Mouse (Mus musculus) embryonic facial prominence, embryonic 11.5 days (tissue): ENCODE measurements at regions not wholly inside any gene's neighbourhood (a gene's known extent, or its start where the extent isn't known, plus 50 kb on each side); places are given as distances from the start of the nearest gene placed in this dataset.
"Not testable (repeated sequence)": the region's sequence is repeated elsewhere in the genome, so short reads cannot be mapped to it uniquely, and the experiment has no call there.

Experiments used
- ATAC-seq: fragments of 200-750 bp; cut with Nextera tagmentation; replicated peaks from 2 replicates; pipeline ENCODE4 v1.8.0; 2017; ENCODE audit warnings: low read depth; ENCODE audit not compliant: insufficient number of reproducible peaks, low FRiP score, low TSS enrichment
- DNase-seq: peaks from one replicate; pipeline ENCODE4 v3.0.0-alpha.2; 2015; ENCODE audit warnings: low spot score
- H3K27ac ChIP-seq: fragments of 300-500 bp; sonication (generic); replicated peaks from 2 replicates; pipeline ENCODE4 v1.5.1; 2014; ENCODE audit warnings: mild to moderate bottlenecking, low read depth, low read length, control low read depth
- H3K27me3 ChIP-seq: fragments of 300-500 bp; sonication (generic); 2 replicates; pipeline ENCODE4 v1.6.1; 2014; ENCODE audit warnings: mild to moderate bottlenecking, low read length, moderate library complexity, mixed read lengths; ENCODE audit not compliant: control insufficient read depth, insufficient read depth
- H3K36me3 ChIP-seq: fragments of 300-500 bp; sonication (generic); replicated peaks from 2 replicates; pipeline ENCODE4 v1.6.1; 2014; ENCODE audit warnings: low read depth, mild to moderate bottlenecking, low read length, moderate library complexity, mixed read lengths; ENCODE audit not compliant: control insufficient read depth, insufficient read depth
- H3K4me1 ChIP-seq: fragments of 300-500 bp; sonication (generic); 2 replicates; pipeline ENCODE4 v1.6.1; 2014; ENCODE audit warnings: low read length, mixed read lengths; ENCODE audit not compliant: control insufficient read depth, insufficient read depth
- H3K4me2 ChIP-seq: fragments of 300-500 bp; sonication (generic); 2 replicates; pipeline ENCODE4 v1.6.1; 2014; ENCODE audit warnings: low read depth, mild to moderate bottlenecking, control low read depth, low read length, moderate library complexity
- H3K4me3 ChIP-seq: fragments of 300-500 bp; sonication (generic); 2 replicates; pipeline ENCODE4 v1.5.1; 2014; ENCODE audit warnings: low read depth, low read length, control low read depth
- H3K9ac ChIP-seq: fragments of 300-500 bp; sonication (generic); replicated peaks from 2 replicates; pipeline ENCODE4 v1.6.1; 2014; ENCODE audit warnings: mild to moderate bottlenecking, control low read depth, low read length
- H3K9me3 ChIP-seq: fragments of 300-500 bp; sonication (generic); replicated peaks from 2 replicates; pipeline ENCODE4 v1.6.1; 2016; ENCODE audit warnings: mild to moderate bottlenecking, low read length, inconsistent platforms, mixed read lengths; ENCODE audit not compliant: control insufficient read depth
- WGBS: fragments of 180-500 bp; shearing (Covaris S2); extraction: QIAGEN DNeasy Blood & Tissue Kit; methylation state at CpG from one replicate; pipeline ENCODE4 v1.1.7; 2014; 5-methylcytosine and 5-hydroxymethylcytosine counted together

- Histone ChIP-seq H3K4me1 (no peaks in the 10 kb centered on the region), H3K4me3 (no peak overlapping the region), H3K27me3 (no peaks in the 10 kb centered on the region), H3K4me2 (no peak overlapping the region), H3K36me3 (no peaks in the 10 kb centered on the region), H3K9ac (no peak overlapping the region), H3K9me3 (no peaks in the 10 kb centered on the region), H3K27ac (no peak overlapping the region)
- no peak for ATAC-seq
- no peak for DNase-seq
- 72% methylated on average over 2 of the region's 2 CpGs for WGBS
These were observed 723.1 kb upstream of the Brinp1 start for GRCm38 (mm10) chr4:69677315-69677714.

GRCm38 (mm10) chr4:69673456-69673855 is 719.3 kb upstream of the Brinp1 start:
- H3K27me3 ChIP-seq = no peaks in the 10 kb centered on the region
- DNase-seq (no peak), ATAC-seq (no peak)
- H3K9me3 ChIP-seq = no peaks in the 10 kb centered on the region
- H3K27ac ChIP-seq = no peak overlapping the region
- no peak overlapping the region for H3K9ac ChIP-seq
- H3K36me3 ChIP-seq = no peaks in the 10 kb centered on the region
- no peaks in the 10 kb centered on the region for H3K4me1 ChIP-seq
- H3K4me3 ChIP-seq = no peak overlapping the region
- H3K4me2 ChIP-seq = no peak overlapping the region

- no peak for ATAC-seq
- 62% methylated on average over 2 of the region's 2 CpGs for WGBS
These were observed 674.7 kb upstream of the Brinp1 start for GRCm38 (mm10) chr4:69628908-69629307.

GRCm38 (mm10) chr4:69626426-69626825 is 672.2 kb upstream of the Brinp1 start:
- not testable (repeated sequence) for H3K4me2 ChIP-seq, H3K27ac ChIP-seq, H3K36me3 ChIP-seq, DNase-seq, H3K4me1 ChIP-seq, H3K27me3 ChIP-seq, H3K4me3 ChIP-seq, H3K9me3 ChIP-seq, ATAC-seq, H3K9ac ChIP-seq
- 84% methylated on average over 2 of the region's 2 CpGs for WGBS

More at GRCm38 (mm10) chr4:69628908-69629307, 674.7 kb upstream of the Brinp1 start:
- Histone ChIP-seq H3K9ac (no peak overlapping the region), H3K9me3 (no peaks in the 10 kb centered on the region), H3K36me3 (no peaks in the 10 kb centered on the region), H3K27me3 (no peaks in the 10 kb centered on the region), H3K4me2 (no peak overlapping the region), H3K4me1 (no peaks in the 10 kb centered on the region), H3K4me3 (no peak overlapping the region), H3K27ac (no peak overlapping the region)
- no peak for DNase-seq

- H3K4me1 ChIP-seq = no peaks in the 10 kb centered on the region
- WGBS = 78% methylated on average over 2 of the region's 2 CpGs
- H3K36me3 ChIP-seq = no peaks in the 10 kb centered on the region
- DNase-seq = no peak
- no peak overlapping the region for H3K4me3 ChIP-seq
- no peak overlapping the region for H3K9ac ChIP-seq
- no peak overlapping the region for H3K27ac ChIP-seq
- H3K4me2 ChIP-seq = no peak overlapping the region
- no peaks in the 10 kb centered on the region for H3K9me3 ChIP-seq
- H3K27me3 ChIP-seq = no peaks in the 10 kb centered on the region
- ATAC-seq = no peak
These were observed 671.6 kb upstream of the Brinp1 start for GRCm38 (mm10) chr4:69625831-69626230.

GRCm38 (mm10) chr4:69621058-69621609 is 666.9 kb upstream of the Brinp1 start:
- Histone ChIP-seq H3K27me3 (no peaks in the 10 kb centered on the region), H3K4me3 (no peak overlapping the region), H3K27ac (no peak overlapping the region), H3K9me3 (no peaks in the 10 kb centered on the region), H3K4me1 (no peaks in the 10 kb centered on the region), H3K4me2 (no peak overlapping the region), H3K9ac (no peak overlapping the region), H3K36me3 (no peaks in the 10 kb centered on the region)
- ATAC-seq (no peak), DNase-seq (no peak)
- 90% methylated on average over 2 of the region's 2 CpGs for WGBS

- Histone ChIP-seq H3K4me2 (no peak overlapping the region), H3K9ac (no peak overlapping the region), H3K27ac (no peak overlapping the region), H3K4me1 (no peaks in the 10 kb centered on the region), H3K9me3 (no peaks in the 10 kb centered on the region), H3K4me3 (no peak overlapping the region), H3K27me3 (no peaks in the 10 kb centered on the region), H3K36me3 (no peaks in the 10 kb centered on the region)
- no peak for ATAC-seq
- no peak for DNase-seq
- 63% methylated on average over 5 of the region's 5 CpGs for WGBS
These were observed 664.0 kb upstream of the Brinp1 start for GRCm38 (mm10) chr4:69618161-69618730.

GRCm38 (mm10) chr4:69614901-69615300 is 660.7 kb upstream of the Brinp1 start:
- H3K36me3 ChIP-seq = no peaks in the 10 kb centered on the region
- WGBS = 67% methylated on average over 1 of the region's 1 CpGs
- no peak overlapping the region for H3K9ac ChIP-seq
- ATAC-seq = no peak
- H3K27ac ChIP-seq = no peak overlapping the region
- H3K9me3 ChIP-seq = no peaks in the 10 kb centered on the region
- no peaks in the 10 kb centered on the region for H3K4me1 ChIP-seq
- no peaks in the 10 kb centered on the region for H3K27me3 ChIP-seq
- H3K4me2 ChIP-seq = no peak overlapping the region
- H3K4me3 ChIP-seq = no peak overlapping the region
- DNase-seq = no peak
